Mouse (Mus musculus) kidney, adult 2 months (tissue): ENCODE results near the gene Nup107. TPM values are rescaled to one million over a fixed set of nuclear protein-coding genes. Genes with fewer than 3 reads are reported as not detected.
"Not testable (repeated sequence)": the region's sequence is repeated elsewhere in the genome, so short reads cannot be mapped to it uniquely, and the experiment has no call there.

Source experiments
- DNase-seq: peaks from one replicate; pipeline ENCODE4 v3.0.0; 2021
- H3K27ac ChIP-seq: fragments of 200-500 bp; 2 replicates; pipeline ENCODE4 v1.5.1; 2012; ENCODE audit warnings: low read depth, low read length, control low read depth, inconsistent platforms; ENCODE audit not compliant: insufficient read depth
- H3K27me3 ChIP-seq: fragments of 200-500 bp; replicated peaks from 2 replicates; pipeline ENCODE4 v1.6.1; 2012; ENCODE audit warnings: mild to moderate bottlenecking, moderate library complexity, low read length, inconsistent platforms; ENCODE audit not compliant: control insufficient read depth, insufficient read depth
- H3K36me3 ChIP-seq: fragments of 200-500 bp; 2 replicates; pipeline ENCODE4 v1.6.1; 2012; ENCODE audit warnings: mild to moderate bottlenecking, moderate library complexity, low read length, inconsistent platforms; ENCODE audit not compliant: control insufficient read depth, insufficient read depth
- H3K4me1 ChIP-seq: fragments of 200-500 bp; 2 replicates; pipeline ENCODE4 v1.6.1; 2011; ENCODE audit warnings: low read length; ENCODE audit not compliant: control insufficient read depth, insufficient read depth
- H3K4me3 ChIP-seq: fragments of 200-500 bp; 2 replicates; pipeline ENCODE4 v1.5.1; 2011; ENCODE audit warnings: mild to moderate bottlenecking, low read depth, low read length, control low read depth; ENCODE audit not compliant: insufficient read depth
- CTCF ChIP-seq: fragments of 200-500 bp; conservative IDR thresholded peaks from 2 replicates; pipeline ENCODE4 v1.5.1; 2011; ENCODE audit warnings: low read depth, mild to moderate bottlenecking, control low read depth, low read length, moderate library complexity, mixed read lengths; ENCODE audit not compliant: insufficient read depth, insufficient read length
- POLR2A ChIP-seq: fragments of 200-500 bp; IDR thresholded peaks from one replicate; pipeline ENCODE4 v1.6.1; 2011; ENCODE audit warnings: low read depth, low read length, control low read depth
- WGBS: fragments of 180-500 bp; shearing (Covaris S2); methylation state at CpG from one replicate; pipeline ENCODE4 v1.1.7; 2018; 5-methylcytosine and 5-hydroxymethylcytosine counted together
- polyA plus RNA-seq: library from polyadenylated mRNA; depleted of rRNA; stranded (reverse); fragments of >200 nt; gene quantifications from 2 replicates; pipeline ENCODE4 v1.2.3, GENCODE M21; 2012

Nup107 gene
- polyA plus RNA-seq, 1 experiment, result 4.6 TPM

GRCm38 (mm10) chr10:117758749-117759727 is 33.5 kb downstream of the Nup107 start:
- Histone ChIP-seq H3K4me3 (no peak overlapping the region), H3K4me1 (no peaks in the 10 kb centered on the region), H3K27me3 (no peaks in the 10 kb centered on the region), H3K36me3 (peaks cover 2% of the 10 kb centered on the region), H3K27ac (no peak overlapping the region)
- 91% methylated on average over 18 of the region's 18 CpGs for WGBS
- DNase-seq, result no peak
- no peak for TF ChIP-seq CTCF
- TF ChIP-seq POLR2A, result no peak

- not testable (repeated sequence) for DNase-seq, H3K4me1 ChIP-seq, H3K4me3 ChIP-seq, H3K27ac ChIP-seq, H3K27me3 ChIP-seq, H3K36me3 ChIP-seq
- 95% methylated on average over 3 of the region's 3 CpGs for WGBS
These were observed 34.2 kb downstream of the Nup107 start for GRCm38 (mm10) chr10:117758344-117758743.

GRCm38 (mm10) chr10:117757796-117758342 is 34.6 kb downstream of the Nup107 start:
- Histone ChIP-seq H3K4me1 (no peaks in the 10 kb centered on the region), H3K36me3 (peaks cover 2% of the 10 kb centered on the region), H3K4me3 (no peak overlapping the region), H3K27ac (no peak overlapping the region), H3K27me3 (no peaks in the 10 kb centered on the region)
- WGBS, result 94% methylated on average over 7 of the region's 7 CpGs
- no peak for DNase-seq
- TF ChIP-seq POLR2A, result no peak
- no peak for TF ChIP-seq CTCF

GRCm38 (mm10) chr10:117757259-117757658 is 35.2 kb downstream of the Nup107 start:
- Histone ChIP-seq H3K4me1 (no peaks in the 10 kb centered on the region), H3K4me3 (no peak overlapping the region), H3K27ac (no peak overlapping the region), H3K36me3 (peaks cover 2% of the 10 kb centered on the region), H3K27me3 (no peaks in the 10 kb centered on the region)
- 89% methylated on average over 1 of the region's 1 CpGs for WGBS
- TF ChIP-seq CTCF (no peak), POLR2A (no peak)
- DNase-seq, result no peak

- no peak for DNase-seq
- TF ChIP-seq CTCF (no peak), POLR2A (no peak)
- no peak overlapping the region for H3K27ac ChIP-seq
- H3K4me1 ChIP-seq, result no peaks in the 10 kb centered on the region
- WGBS, result 92% methylated on average over 5 of the region's 5 CpGs
- H3K4me3 ChIP-seq, result no peak overlapping the region
- H3K36me3 ChIP-seq, result peaks cover 2% of the 10 kb centered on the region
- no peaks in the 10 kb centered on the region for H3K27me3 ChIP-seq
These were observed 35.7 kb downstream of the Nup107 start for GRCm38 (mm10) chr10:117756784-117757183.

GRCm38 (mm10) chr10:117755799-117756467 is 36.6 kb downstream of the Nup107 start:
- no peaks in the 10 kb centered on the region for H3K27me3 ChIP-seq
- no peak overlapping the region for H3K4me3 ChIP-seq
- no peak for TF ChIP-seq POLR2A
- no peak for TF ChIP-seq CTCF
- no peak for DNase-seq
- H3K36me3 ChIP-seq, result peaks cover 2% of the 10 kb centered on the region
- H3K27ac ChIP-seq, result no peak overlapping the region
- no peaks in the 10 kb centered on the region for H3K4me1 ChIP-seq
- 90% methylated on average over 11 of the region's 11 CpGs for WGBS

- Histone ChIP-seq H3K27me3 (no peaks in the 10 kb centered on the region), H3K4me1 (no peaks in the 10 kb centered on the region), H3K27ac (no peak overlapping the region), H3K36me3 (peaks cover 3% of the 10 kb centered on the region), H3K4me3 (no peak overlapping the region)
- no peak for DNase-seq
- WGBS, result 84% methylated on average over 13 of the region's 13 CpGs
- no peak for TF ChIP-seq POLR2A
- TF ChIP-seq CTCF, result no peak
These were observed 37.3 kb downstream of the Nup107 start for GRCm38 (mm10) chr10:117755086-117755798.
